Mouse (Mus musculus) adrenal gland, adult (tissue): ENCODE results near the gene Cln5.

ENCODE experiments used
- DNase-seq, 2 experiments: peaks; one replicate each; pipeline ENCODE4 v3.0.0; 2022 to 2023; ENCODE audit warnings: low spot score in 1 of 2; ENCODE audit not compliant: inconsistent age in 2 of 2

The Cln5 gene

GRCm38 (mm10) chr14:103112606-103113363, 42.8 kb downstream of the Cln5 start:
- DNase-seq, result no peak

- no peak for DNase-seq
These were observed 45.1 kb downstream of the Cln5 start for GRCm38 (mm10) chr14:103114994-103115670.

DNA sequence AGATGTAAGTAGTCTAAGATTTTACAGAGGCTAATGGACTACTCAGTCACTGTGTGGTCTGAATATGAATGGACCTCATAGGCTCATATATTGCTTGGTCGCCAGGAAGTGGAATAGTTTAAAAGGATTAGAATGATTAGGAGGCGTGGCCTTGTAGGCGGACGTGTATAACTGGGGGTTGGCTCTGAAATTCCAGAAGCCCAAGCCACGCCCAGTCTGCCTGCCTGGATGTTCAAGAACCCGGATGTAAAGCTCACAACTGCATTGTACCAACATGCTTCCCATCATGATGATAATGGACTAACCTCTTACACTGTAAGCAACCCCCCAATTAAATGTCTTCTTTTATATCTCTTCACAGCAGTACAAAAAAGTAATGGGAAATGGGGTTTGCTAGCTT, 55.7 kb downstream of the Cln5 start:
- no peak for DNase-seq
